Mouse (Mus musculus): ENCODE data around the gene Gm13043. TPM values are rescaled to one million over a fixed set of nuclear protein-coding genes. Genes with fewer than 3 reads are reported as not detected.
"Not testable (repeated sequence)": the region's sequence is repeated elsewhere in the genome, so short reads cannot be mapped to it uniquely, and the experiment has no call there.

Gene Gm13043
- not detected in 2 replicates for polyA plus RNA-seq (2012; rRNA removed)

DNA sequence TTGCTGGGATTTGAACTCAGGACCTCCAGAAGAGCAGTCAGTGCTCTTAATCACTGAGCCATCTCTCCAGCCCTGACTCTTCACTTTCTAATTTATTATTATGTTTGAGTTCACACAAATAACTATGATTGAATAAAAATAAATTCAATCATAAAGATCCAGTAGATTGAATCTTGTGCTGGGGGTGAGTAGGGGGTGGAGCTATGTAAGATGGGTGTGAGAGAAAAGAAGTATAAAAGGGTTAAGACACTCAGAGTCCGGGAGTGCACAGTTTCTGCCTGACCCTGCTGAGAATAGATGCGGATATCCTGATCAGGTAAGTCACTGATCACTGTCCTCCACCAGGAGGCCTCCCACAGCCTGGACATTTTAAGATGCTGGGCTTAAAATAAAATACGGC lies at the start of gene Gm13043:
Gm13043 (plus strand) TSS at position 301 of the 400 bp plus-strand sequence.
- DNase-seq (ENCODE audit: extremely low spot score in 1 of 2, low spot score in 1 of 2) = no peak

DNA sequence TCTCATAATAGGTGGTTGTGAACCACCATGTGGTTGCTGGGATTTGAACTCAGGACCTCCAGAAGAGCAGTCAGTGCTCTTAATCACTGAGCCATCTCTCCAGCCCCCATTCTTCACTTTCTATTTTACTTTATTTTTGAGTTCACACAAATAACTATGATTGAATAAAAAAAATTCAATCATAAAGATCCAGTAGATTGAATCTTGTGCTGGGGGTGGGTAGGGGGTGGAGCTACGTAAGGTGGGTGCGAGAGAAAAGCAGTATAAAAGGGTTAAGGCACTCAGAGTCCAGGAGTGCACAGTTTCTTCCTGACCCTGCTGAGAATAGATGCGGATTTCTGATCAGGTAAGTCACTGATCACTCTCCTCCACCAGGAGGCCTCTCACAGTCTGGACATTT lies 24.5 kb downstream of the Gm13043 start, which contains the start of gene Gm13040:
Gm13040 (plus strand) TSS at position 301 of the 400 bp plus-strand sequence.
- DNase-seq (ENCODE audit: extremely low spot score in 1 of 2, low spot score in 1 of 2) = not testable (repeated sequence)

- DNase-seq (ENCODE audit: extremely low spot score in 1 of 2, low spot score in 1 of 2) = not testable (repeated sequence)
Measured at GRCm38 (mm10) chr4:143551400-143551799, 40.3 kb downstream of the Gm13043 start, which contains the start of the genes BC080695 and Gm13057. BC080695 (plus strand) TSS chr4:143551700. Gm13057 (plus strand) TSS chr4:143551709.

Other genes starting within 250 kb of the Gm13043 start
- gene Pdpn, start 211.8 kb upstream of the Gm13043 start, polyA plus RNA-seq (2012; rRNA removed) = 12.3 and 15.7 TPM in 2 replicates
- gene Lrrc38, start 161.6 kb upstream of the Gm13043 start, polyA plus RNA-seq (2012; rRNA removed) = 2.8 and 3.9 TPM in 2 replicates
- 0.06 and 0.11 TPM in 2 replicates for gene Pramel1, start 116.9 kb upstream of the Gm13043 start, polyA plus RNA-seq (2012; rRNA removed)
- 9.4 and 9.5 TPM in 2 replicates for gene Pramef8, start 98.9 kb upstream of the Gm13043 start, polyA plus RNA-seq (2012; rRNA removed)
- gene Oog4, start 61.0 kb upstream of the Gm13043 start, polyA plus RNA-seq (2012; rRNA removed) = not detected in 2 replicates
- not detected in 2 replicates for gene Gm13040, start 24.6 kb downstream of the Gm13043 start, polyA plus RNA-seq (2012; rRNA removed)
- not detected in 2 replicates for gene BC080695, start 40.4 kb downstream of the Gm13043 start, polyA plus RNA-seq (2012; rRNA removed)
- gene Gm13057, start 40.4 kb downstream of the Gm13043 start, polyA plus RNA-seq (2012; rRNA removed) = not detected in 2 replicates
- not detected in 2 replicates for gene Gm13083, start 103.7 kb downstream of the Gm13043 start, polyA plus RNA-seq (2012; rRNA removed)
- gene Gm13088, start 145.9 kb downstream of the Gm13043 start, polyA plus RNA-seq (2012; rRNA removed) = not detected in 2 replicates
- not detected in 2 replicates for gene Gm13089, start 191.4 kb downstream of the Gm13043 start, polyA plus RNA-seq (2012; rRNA removed)
- not detected in 2 replicates for gene Gm13078, start 208.1 kb downstream of the Gm13043 start, polyA plus RNA-seq (2012; rRNA removed)